1 mouse cellular context compared by ENCODE assay signal in genomic region chr5:25081545-25081944, GRCm38 (mm10).
TF ChIP-seq lines count a peak whose summit lies in the region.

No protein-coding gene starts in this region.

TF ChIP-seq in MEL, 35 proteins besides CTCF, POLR2A, EP300 and RAD21 (continued from another document):
- no peak for TF ChIP-seq MAFK (IDR thresholded peaks at IDR 0.05; ENCODE audit: borderline replicate concordance, low read depth, low read length)
